Mouse (Mus musculus) bone marrow macrophage, adult 2 months (primary cell): ENCODE data around the gene Acoxl. TPM values are rescaled to one million over a fixed set of nuclear protein-coding genes. Genes with fewer than 3 reads are reported as not detected.

Experiments used
- H3K27ac ChIP-seq: 2 replicates; pipeline ENCODE4 v1.5.1; 2012; ENCODE audit warnings: low read depth, low read length; ENCODE audit not compliant: insufficient read depth
- H3K4me1 ChIP-seq: 2 replicates; pipeline ENCODE4 v1.6.1; 2012; ENCODE audit warnings: low read length; ENCODE audit not compliant: control insufficient read depth, insufficient read depth
- H3K4me3 ChIP-seq: 2 replicates; pipeline ENCODE4 v1.5.1; 2012; ENCODE audit warnings: mild to moderate bottlenecking, low read length, moderate library complexity; ENCODE audit not compliant: insufficient read depth
- CTCF ChIP-seq: IDR thresholded peaks from 2 replicates; pipeline ENCODE4 v1.5.1; 2012; ENCODE audit warnings: low read depth, mild to moderate bottlenecking, low read length, moderate library complexity
- POLR2A ChIP-seq: IDR thresholded peaks from 2 replicates; pipeline ENCODE4 v1.6.1; 2012; ENCODE audit warnings: mild to moderate bottlenecking, low read depth, low read length, borderline replicate concordance
- polyA plus RNA-seq: library from polyadenylated mRNA; stranded (reverse); fragments of >200 nt; gene quantifications from 2 replicates; pipeline ENCODE4 v1.2.4, GENCODE M21; 2012; ENCODE audit not compliant: missing spikeins, insufficient read depth, insufficient read length

The Acoxl gene
- polyA plus RNA-seq, 1 experiment, result not detected

GRCm38 (mm10) chr2:128020039-128020907 is 181.6 kb downstream of the Acoxl start:
- TF ChIP-seq POLR2A (no peak), CTCF (no peak)
- H3K4me3 ChIP-seq, result no peak overlapping the region
- H3K4me1 ChIP-seq, result peaks cover 9% of the 10 kb centered on the region
- H3K27ac ChIP-seq, result no peak overlapping the region

- TF ChIP-seq CTCF (no peak), POLR2A (no peak)
- H3K4me3 ChIP-seq, result no peak overlapping the region
- H3K4me1 ChIP-seq, result peaks cover 9% of the 10 kb centered on the region
- H3K27ac ChIP-seq, result no peak overlapping the region
Measured at GRCm38 (mm10) chr2:128020908-128021193, 182.2 kb downstream of the Acoxl start.

- Histone ChIP-seq H3K4me1 (peaks cover 9% of the 10 kb centered on the region), H3K4me3 (no peak overlapping the region), H3K27ac (no peak overlapping the region)
- TF ChIP-seq POLR2A, result no peak
- no peak for TF ChIP-seq CTCF
Measured at GRCm38 (mm10) chr2:128023855-128024254, 185.2 kb downstream of the Acoxl start.

GRCm38 (mm10) chr2:128027696-128028095 is 189.0 kb downstream of the Acoxl start:
- no peak overlapping the region for H3K27ac ChIP-seq
- H3K4me1 ChIP-seq, result peaks cover 3% of the 10 kb centered on the region; the same call in 1 of the 2 replicates
- TF ChIP-seq POLR2A, result no peak
- no peak for TF ChIP-seq CTCF
- H3K4me3 ChIP-seq, result no peak overlapping the region

GRCm38 (mm10) chr2:128029968-128030367 is 191.3 kb downstream of the Acoxl start:
- Histone ChIP-seq H3K4me3 (no peak overlapping the region), H3K4me1 (no peaks in the 10 kb centered on the region), H3K27ac (no peak overlapping the region)
- TF ChIP-seq CTCF, result no peak
- TF ChIP-seq POLR2A, result no peak

GRCm38 (mm10) chr2:128032111-128032510 is 193.4 kb downstream of the Acoxl start:
- no peak overlapping the region for H3K4me3 ChIP-seq
- no peak for TF ChIP-seq POLR2A
- no peak for TF ChIP-seq CTCF
- H3K4me1 ChIP-seq, result no peaks in the 10 kb centered on the region
- H3K27ac ChIP-seq, result no peak overlapping the region

GRCm38 (mm10) chr2:128033503-128033902 is 194.8 kb downstream of the Acoxl start:
- Histone ChIP-seq H3K27ac (no peak overlapping the region), H3K4me1 (no peaks in the 10 kb centered on the region), H3K4me3 (no peak overlapping the region)
- TF ChIP-seq CTCF, result no peak
- no peak for TF ChIP-seq POLR2A

GRCm38 (mm10) chr2:128034066-128034665 is 195.5 kb downstream of the Acoxl start:
- TF ChIP-seq POLR2A, result no peak
- no peak for TF ChIP-seq CTCF
- H3K4me3 ChIP-seq, result no peak overlapping the region
- H3K27ac ChIP-seq, result no peak overlapping the region
- H3K4me1 ChIP-seq, result no peaks in the 10 kb centered on the region

- no peak overlapping the region for H3K4me3 ChIP-seq
- TF ChIP-seq POLR2A (no peak), CTCF (no peak)
- no peak overlapping the region for H3K27ac ChIP-seq
- H3K4me1 ChIP-seq, result peaks cover 3% of the 10 kb centered on the region
Measured at GRCm38 (mm10) chr2:128038259-128038890, 199.7 kb downstream of the Acoxl start.
